Mouse (Mus musculus): ENCODE measurements around the gene Pecam1.

DNA sequence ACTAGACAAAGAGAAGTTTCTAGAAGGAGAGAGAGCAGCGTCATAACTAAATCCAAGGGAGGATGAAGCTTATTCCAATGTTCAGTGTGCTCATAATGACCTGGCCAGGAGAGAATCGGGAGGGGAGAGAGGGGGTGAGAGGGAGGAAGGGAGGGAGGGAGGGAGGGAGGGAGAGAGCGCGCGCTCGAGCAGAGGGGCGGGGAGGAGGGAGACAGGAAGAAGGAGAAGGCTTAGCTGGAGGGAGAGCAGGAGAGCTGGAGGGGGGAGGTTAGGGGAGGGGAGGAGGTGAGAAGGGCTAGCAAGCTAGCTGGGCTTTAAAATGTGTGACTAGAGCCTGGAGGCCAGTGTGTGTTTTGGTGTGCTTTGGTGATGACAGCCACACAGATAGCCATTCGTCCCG is 110.4 kb downstream of the Pecam1 start:
- TF ChIP-seq JUND (conservative IDR thresholded peaks at IDR 0.05; ENCODE audit: low read depth, low read length) (no peak), TBP (conservative IDR thresholded peaks at IDR 0.05; ENCODE audit: low read depth, low read length) (no peak), CTCF (conservative IDR thresholded peaks at IDR 0.05 in 1 of 2, IDR thresholded peaks at IDR 0.05 in 1 of 2; ENCODE audit: low read depth in 2 of 2, low read length in 2 of 2) (no peak), SIN3A (IDR thresholded peaks at IDR 0.05; ENCODE audit: low read length) (no peak), MEF2A (IDR thresholded peaks at IDR 0.05; ENCODE audit: borderline replicate concordance, low read depth, low read length) (no peak), RAD21 (IDR thresholded peaks at IDR 0.05; ENCODE audit: low read depth, low read length) (no peak)

Data from CH12.LX (cell line).